Mouse (Mus musculus): ENCODE measurements around the gene Afap1l2. TPM values are rescaled to one million over a fixed set of nuclear protein-coding genes. Genes with fewer than 3 reads are reported as not detected.

The Afap1l2 gene
- polyA plus RNA-seq, 1 experiment from 2014 or later: 1.1 TPM

DNA sequence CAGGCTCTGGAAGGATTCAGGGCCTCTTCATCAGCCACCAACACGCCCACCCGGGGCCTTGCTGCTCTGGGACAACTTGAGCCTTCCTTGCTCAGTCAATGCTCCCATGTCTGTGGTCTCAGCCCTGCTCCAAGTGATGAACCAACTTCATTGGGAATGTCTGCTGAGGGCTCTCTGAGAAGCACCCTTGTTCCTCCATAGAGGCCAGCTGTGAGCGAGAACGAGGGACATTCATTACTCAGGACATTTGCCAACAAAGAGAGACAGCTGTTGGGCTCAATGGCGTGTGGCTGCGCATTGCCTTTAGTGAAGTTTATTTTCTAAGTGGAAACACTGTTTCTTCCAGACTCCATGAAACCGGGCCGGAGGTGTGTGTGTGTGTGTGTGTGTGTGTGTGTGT, 18.9 kb downstream of the Afap1l2 start:
- Histone ChIP-seq H3K27me3 (ENCODE audit: low read depth, poor library complexity, severe bottlenecking) (no peaks in the 10 kb centered on the region), H3K9me3 (replicated peaks) (no peaks in the 10 kb centered on the region), H3K4me3 (no peak overlapping the region), H3K4me1 (peaks cover 22% of the 10 kb centered on the region), H3K27ac (peak overlapping the region; percentile 69), H3K36me3 (no peaks in the 10 kb centered on the region)
- no peak for DNase-seq (ENCODE audit: low spot score)
- WGBS: 87% methylated on average over 8 of the region's 8 CpGs

DNA sequence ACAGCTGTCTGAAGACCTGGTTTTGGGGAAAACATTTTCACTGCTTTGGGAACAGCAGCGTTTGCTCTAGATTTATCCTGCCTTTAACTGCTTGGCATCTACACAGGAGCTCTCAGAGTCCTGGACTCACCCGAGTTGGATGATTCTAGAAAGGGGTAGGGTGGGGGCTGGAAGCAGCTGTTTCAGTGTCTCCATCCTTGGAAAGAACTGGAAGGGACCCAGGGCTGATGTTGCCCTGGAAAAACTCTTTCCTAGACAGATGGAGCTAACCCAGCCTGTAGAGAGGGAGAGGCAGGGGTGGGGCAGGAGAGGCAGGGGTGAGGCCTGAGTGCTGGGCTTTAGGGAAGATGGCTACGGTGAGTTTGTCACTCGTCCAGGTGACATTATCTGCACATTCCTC, 23.8 kb downstream of the Afap1l2 start:
- H3K4me1 ChIP-seq: peaks cover 26% of the 10 kb centered on the region
- no peaks in the 10 kb centered on the region for H3K9me3 ChIP-seq (replicated peaks)
- no peaks in the 10 kb centered on the region for H3K36me3 ChIP-seq
- 77% methylated on average over 4 of the region's 4 CpGs for WGBS
- H3K27ac ChIP-seq: no peak overlapping the region
- no peak overlapping the region for H3K4me3 ChIP-seq
- H3K27me3 ChIP-seq (ENCODE audit: low read depth, poor library complexity, severe bottlenecking): no peaks in the 10 kb centered on the region
- no peak for DNase-seq (ENCODE audit: low spot score)

DNA sequence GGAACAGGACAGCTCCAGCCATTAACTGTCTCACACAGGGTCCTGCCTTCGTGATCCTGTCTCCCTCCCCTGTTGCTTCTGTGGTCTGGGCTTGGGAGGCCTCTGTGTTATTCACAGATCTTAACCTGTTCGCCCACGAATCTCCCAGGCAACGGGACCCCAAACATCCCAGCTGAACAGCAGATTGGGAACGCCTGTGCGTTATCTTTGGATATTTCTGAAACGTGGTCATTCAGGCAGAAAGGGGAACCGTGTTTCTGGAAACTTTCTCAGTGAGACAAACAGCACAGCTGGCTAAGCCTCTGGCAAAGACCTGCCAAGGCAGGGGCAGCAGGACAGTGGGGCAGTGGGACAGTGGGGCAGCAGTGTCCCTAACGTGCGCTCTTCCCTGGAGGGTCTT, 24.3 kb downstream of the Afap1l2 start:
- no peak overlapping the region for H3K27ac ChIP-seq

DNA sequence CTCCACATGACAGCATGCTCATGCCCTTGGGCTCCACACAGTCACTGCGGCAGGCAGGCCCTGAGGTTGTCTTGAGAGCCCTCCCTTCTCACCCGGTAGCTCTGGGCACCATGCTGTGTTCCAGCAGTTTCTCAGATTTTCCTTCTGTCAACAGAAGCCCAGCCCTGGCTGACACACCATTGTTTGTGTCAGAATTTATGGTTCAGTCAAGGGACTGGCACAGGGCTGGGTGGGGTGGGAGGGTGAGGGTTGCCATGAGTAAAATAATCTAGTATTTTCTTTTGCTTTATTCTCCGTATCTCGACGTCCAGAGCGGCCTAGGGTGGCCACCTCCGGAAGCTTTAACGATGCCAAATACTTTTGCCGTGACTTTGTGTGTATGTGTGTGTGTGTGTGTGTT, 26.3 kb downstream of the Afap1l2 start:
- DNase-seq (ENCODE audit: low spot score): no peak
- H3K27ac ChIP-seq: no peak overlapping the region
- no peak overlapping the region for H3K4me3 ChIP-seq
- no peaks in the 10 kb centered on the region for H3K9me3 ChIP-seq (replicated peaks)
- WGBS: 87% methylated on average over 9 of the region's 9 CpGs
- H3K4me1 ChIP-seq: peaks cover 14% of the 10 kb centered on the region
- no peaks in the 10 kb centered on the region for H3K27me3 ChIP-seq (ENCODE audit: low read depth, poor library complexity, severe bottlenecking)
- no peaks in the 10 kb centered on the region for H3K36me3 ChIP-seq

More for the DNA sequence above, 24.3 kb downstream of the Afap1l2 start:
- H3K9me3 ChIP-seq (replicated peaks): no peaks in the 10 kb centered on the region
- no peak for DNase-seq (ENCODE audit: low spot score)
- no peaks in the 10 kb centered on the region for H3K27me3 ChIP-seq (ENCODE audit: low read depth, poor library complexity, severe bottlenecking)
- no peaks in the 10 kb centered on the region for H3K36me3 ChIP-seq
- WGBS: 87% methylated on average over 10 of the region's 10 CpGs
- peaks cover 23% of the 10 kb centered on the region for H3K4me1 ChIP-seq
- H3K4me3 ChIP-seq: no peak overlapping the region

DNA sequence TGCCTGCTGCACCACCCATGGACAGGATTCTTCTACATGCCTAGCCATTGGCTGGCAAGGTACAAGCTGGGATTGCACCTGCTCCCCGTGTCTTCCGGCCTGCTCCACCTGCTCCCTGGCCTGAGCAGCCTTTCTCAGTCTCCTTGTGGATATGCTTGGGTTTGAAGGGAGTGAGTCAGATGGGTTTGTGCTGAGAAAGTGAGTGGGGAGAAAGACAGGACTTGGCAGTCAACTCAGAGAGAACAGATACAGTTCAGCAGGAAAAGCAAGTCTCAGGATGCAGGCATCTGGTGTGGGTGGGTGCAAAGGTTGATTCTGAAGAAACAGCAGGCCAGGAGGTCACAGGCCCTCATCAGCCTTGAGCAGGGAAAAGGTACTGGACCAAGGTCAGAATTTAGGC, 27.2 kb downstream of the Afap1l2 start:
- no peak for DNase-seq (ENCODE audit: low spot score)
- no peak overlapping the region for H3K27ac ChIP-seq
- H3K4me1 ChIP-seq: peaks cover 14% of the 10 kb centered on the region
- 89% methylated on average over 2 of the region's 2 CpGs for WGBS
- no peaks in the 10 kb centered on the region for H3K9me3 ChIP-seq (replicated peaks)
- no peak overlapping the region for H3K4me3 ChIP-seq
- H3K27me3 ChIP-seq (ENCODE audit: low read depth, poor library complexity, severe bottlenecking): no peaks in the 10 kb centered on the region
- no peaks in the 10 kb centered on the region for H3K36me3 ChIP-seq

DNA sequence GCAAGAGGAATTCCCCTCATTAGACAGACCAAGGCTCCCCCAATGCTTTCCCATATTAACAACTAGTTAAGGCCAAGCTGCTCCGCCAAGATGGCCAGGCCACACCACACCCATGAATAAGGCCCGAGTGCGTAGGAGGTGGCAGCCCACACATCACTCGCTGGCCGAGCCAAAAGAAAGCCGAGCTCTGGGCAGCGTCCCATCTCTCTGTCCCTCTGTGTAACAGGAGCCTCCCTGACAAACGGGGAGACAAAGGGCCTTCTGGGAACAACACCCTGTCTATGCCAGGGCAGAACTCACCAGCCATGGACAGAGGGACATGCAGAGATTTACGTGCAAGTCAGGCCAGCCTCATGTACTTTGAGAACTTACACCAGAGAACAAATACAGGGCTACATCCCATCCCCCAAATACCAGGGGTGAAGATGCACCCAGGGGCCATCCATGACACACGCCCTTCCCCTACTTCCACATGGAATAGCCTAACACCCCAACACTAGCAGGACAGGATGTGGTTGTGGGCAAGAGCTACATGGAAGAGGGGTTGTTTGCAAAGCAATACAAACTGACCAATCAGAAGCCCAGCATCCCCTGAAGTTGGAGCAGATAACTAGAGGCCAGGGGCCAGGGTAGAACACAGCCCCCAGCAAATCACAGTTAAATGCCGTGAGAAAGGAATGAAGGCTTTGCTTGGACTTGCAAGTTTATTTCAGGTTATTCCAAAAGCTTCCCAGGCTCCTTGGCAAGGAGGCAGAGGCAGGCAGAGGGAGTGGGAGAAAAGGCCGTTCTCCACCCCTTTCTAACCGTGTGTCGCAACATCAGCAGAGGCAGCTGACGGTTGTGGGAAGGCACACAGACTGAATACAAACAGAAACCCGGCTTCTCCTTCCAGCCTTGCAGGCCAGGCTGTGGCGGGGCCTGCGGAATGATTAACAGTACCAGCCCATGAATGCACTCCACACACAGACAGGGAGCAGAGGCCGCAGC, 30.8 kb downstream of the Afap1l2 start:
- Histone ChIP-seq H3K4me1 (peaks cover 14% of the 10 kb centered on the region), H3K4me3 (no peak overlapping the region), H3K27me3 (ENCODE audit: low read depth, poor library complexity, severe bottlenecking) (no peaks in the 10 kb centered on the region), H3K9me3 (replicated peaks) (no peaks in the 10 kb centered on the region), H3K36me3 (no peaks in the 10 kb centered on the region), H3K27ac (no peak overlapping the region)
- no peak for DNase-seq (ENCODE audit: low spot score)
- WGBS: 68% methylated on average over 19 of the region's 19 CpGs

DNA sequence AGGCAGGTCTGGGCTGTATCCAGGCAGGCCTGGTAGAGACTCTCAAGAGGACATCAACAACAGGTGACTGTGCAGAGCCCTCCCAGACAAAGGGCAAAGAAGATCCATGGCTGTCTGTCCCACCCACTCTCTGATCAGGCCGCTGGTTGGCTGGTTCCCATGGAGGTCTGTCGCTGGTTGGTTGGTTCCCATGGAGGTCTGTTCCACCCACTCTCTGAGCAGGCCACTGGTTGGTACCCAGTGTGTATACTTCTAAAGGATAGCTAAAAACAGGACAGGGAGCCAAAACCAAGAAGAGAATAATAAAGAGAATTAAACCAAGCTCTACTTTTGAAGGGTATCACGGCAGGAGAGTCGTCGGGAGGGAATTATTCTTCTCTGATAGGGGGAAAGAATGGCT, 31.5 kb downstream of the Afap1l2 start:
- H3K9me3 ChIP-seq (replicated peaks): no peaks in the 10 kb centered on the region
- H3K4me1 ChIP-seq: peaks cover 11% of the 10 kb centered on the region
- 94% methylated on average over 5 of the region's 5 CpGs for WGBS
- H3K36me3 ChIP-seq: no peaks in the 10 kb centered on the region
- DNase-seq (ENCODE audit: low spot score): no peak
- no peak overlapping the region for H3K27ac ChIP-seq
- H3K27me3 ChIP-seq (ENCODE audit: low read depth, poor library complexity, severe bottlenecking): no peaks in the 10 kb centered on the region
- no peak overlapping the region for H3K4me3 ChIP-seq

DNA sequence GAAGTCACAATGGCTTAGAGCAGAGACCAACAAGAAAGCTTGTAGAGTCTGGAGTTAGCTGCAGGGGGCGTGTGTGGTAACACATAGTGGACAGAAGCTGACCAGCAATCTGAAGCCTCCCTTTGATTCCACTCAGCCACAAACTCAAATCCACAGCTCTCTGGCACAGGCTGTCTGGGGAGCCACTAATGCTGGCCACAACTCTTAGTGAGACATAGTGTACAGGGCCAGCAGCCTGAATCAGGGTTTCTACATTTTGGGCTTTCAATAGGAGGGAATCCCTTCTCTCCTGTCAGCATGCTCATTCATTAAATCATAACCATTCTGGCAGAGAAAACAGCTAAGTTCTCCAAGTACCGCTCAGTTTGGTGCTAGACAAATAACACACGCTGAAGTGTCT, 32.5 kb downstream of the Afap1l2 start:
- no peak for DNase-seq (ENCODE audit: low spot score)
- no peaks in the 10 kb centered on the region for H3K36me3 ChIP-seq
- no peaks in the 10 kb centered on the region for H3K27me3 ChIP-seq (ENCODE audit: low read depth, poor library complexity, severe bottlenecking)
- no peaks in the 10 kb centered on the region for H3K9me3 ChIP-seq (replicated peaks)
- H3K27ac ChIP-seq: no peak overlapping the region
- no peak overlapping the region for H3K4me3 ChIP-seq
- H3K4me1 ChIP-seq: peaks cover 14% of the 10 kb centered on the region; the same call in 1 of the 2 replicates
- WGBS: 94% methylated on average over 3 of the region's 3 CpGs

DNA sequence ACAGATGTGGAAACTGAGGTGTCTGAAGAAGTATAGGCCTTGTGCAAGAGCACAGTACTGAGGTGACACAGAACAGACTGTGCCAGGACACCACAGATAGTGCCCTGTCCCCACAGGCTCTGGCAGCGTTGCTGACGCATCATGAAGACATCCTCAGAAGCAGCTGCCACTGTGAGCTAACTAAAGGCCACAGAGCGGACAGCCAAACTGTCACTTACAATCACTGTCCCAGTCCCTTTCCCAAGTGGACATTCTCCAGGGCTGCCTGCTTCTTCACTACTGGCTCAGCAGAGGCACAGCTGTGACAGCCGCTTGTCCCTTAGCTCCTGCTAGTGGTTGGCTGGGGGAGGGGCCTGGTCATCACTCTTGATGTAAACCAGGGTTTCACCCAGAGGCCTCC, 33.9 kb downstream of the Afap1l2 start:
- no peaks in the 10 kb centered on the region for H3K36me3 ChIP-seq
- WGBS: 60% methylated on average over 4 of the region's 4 CpGs
- H3K27me3 ChIP-seq (ENCODE audit: low read depth, poor library complexity, severe bottlenecking): no peaks in the 10 kb centered on the region
- H3K4me1 ChIP-seq: peaks cover 14% of the 10 kb centered on the region
- no peak overlapping the region for H3K27ac ChIP-seq
- no peak overlapping the region for H3K4me3 ChIP-seq
- no peaks in the 10 kb centered on the region for H3K9me3 ChIP-seq (replicated peaks)
- DNase-seq (ENCODE audit: low spot score): no peak

DNA sequence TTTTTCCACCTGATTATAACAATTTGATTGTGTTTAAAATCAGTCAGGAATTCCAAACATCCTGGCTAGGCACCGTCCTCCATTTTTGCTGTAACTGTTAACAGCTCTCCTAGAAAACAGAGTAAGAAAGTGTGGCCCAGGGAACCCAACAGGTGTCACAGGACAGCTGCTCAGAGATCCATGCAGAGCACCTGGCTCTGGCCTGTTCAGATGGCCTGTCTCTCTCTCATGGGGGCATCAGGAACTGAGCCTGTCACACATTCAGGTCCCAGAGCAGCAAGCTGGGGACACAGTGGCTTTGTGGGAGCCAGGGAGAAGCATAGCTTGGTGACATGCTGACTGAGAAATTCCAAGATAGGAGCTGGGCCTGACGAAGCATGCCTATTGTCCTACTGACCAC, 35.3 kb downstream of the Afap1l2 start:
- Histone ChIP-seq H3K36me3 (no peaks in the 10 kb centered on the region), H3K4me3 (no peak overlapping the region), H3K9me3 (replicated peaks) (no peaks in the 10 kb centered on the region), H3K4me1 (peaks cover 14% of the 10 kb centered on the region), H3K27me3 (ENCODE audit: low read depth, poor library complexity, severe bottlenecking) (no peaks in the 10 kb centered on the region), H3K27ac (no peak overlapping the region)
- no peak for DNase-seq (ENCODE audit: low spot score)
- WGBS: 82% methylated on average over 2 of the region's 2 CpGs

DNA sequence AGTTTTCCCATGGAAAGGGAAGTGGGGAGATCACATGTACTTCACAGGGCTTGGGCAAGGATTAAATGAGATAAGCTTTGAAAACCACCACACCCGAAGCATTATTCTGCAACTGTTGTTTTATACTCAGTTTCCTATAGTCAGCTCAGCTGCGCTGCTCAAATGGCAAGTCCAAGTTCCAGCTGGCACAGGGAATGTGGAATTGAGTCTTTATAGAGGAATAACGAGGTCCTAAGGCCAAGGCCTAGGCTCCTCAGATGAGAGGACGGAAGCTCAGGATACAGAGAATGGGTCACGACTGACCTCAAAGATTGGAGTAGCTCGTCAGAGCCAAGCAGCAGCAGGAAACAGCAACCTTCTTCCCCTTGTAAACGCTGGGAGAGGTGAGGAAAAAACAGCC, 36.7 kb downstream of the Afap1l2 start:
- peaks cover 4% of the 10 kb centered on the region; the same call in 1 of the 2 replicates for H3K4me1 ChIP-seq
- no peaks in the 10 kb centered on the region for H3K27me3 ChIP-seq (ENCODE audit: low read depth, poor library complexity, severe bottlenecking)
- H3K36me3 ChIP-seq: no peaks in the 10 kb centered on the region
- 76% methylated on average over 7 of the region's 7 CpGs for WGBS
- no peak for DNase-seq (ENCODE audit: low spot score)
- no peak overlapping the region for H3K27ac ChIP-seq
- H3K4me3 ChIP-seq: no peak overlapping the region
- H3K9me3 ChIP-seq (replicated peaks): no peaks in the 10 kb centered on the region

DNA sequence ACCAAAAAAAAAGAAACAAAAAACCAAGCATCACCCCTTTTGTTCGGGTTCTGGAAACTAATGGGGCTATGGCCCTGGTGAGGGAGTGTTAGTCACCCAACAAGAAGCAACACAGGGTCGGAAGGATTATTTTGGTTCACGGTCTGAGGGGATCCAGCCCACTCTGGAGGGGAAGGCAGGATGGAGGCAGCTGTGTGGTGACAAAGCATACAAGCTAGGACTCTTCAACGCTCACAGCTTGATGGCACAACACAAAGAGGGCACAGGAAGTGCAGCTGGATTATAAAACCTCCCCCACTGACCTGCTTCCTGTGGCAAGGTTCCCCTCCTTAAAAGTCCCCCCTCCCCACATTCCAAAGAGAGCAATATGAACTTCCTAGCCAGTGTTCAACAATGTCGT, 44.2 kb downstream of the Afap1l2 start:
- Histone ChIP-seq H3K4me3 (no peak overlapping the region), H3K36me3 (no peaks in the 10 kb centered on the region), H3K27ac (no peak overlapping the region), H3K9me3 (replicated peaks) (no peaks in the 10 kb centered on the region), H3K4me1 (0 out of 2 replicates have a peak, but pooled peaks cover 5% of the 10 kb centered on the region), H3K27me3 (ENCODE audit: low read depth, poor library complexity, severe bottlenecking) (no peaks in the 10 kb centered on the region)
- WGBS: 64% methylated on average over 5 of the region's 5 CpGs
- no peak for DNase-seq (ENCODE audit: low spot score)

DNA sequence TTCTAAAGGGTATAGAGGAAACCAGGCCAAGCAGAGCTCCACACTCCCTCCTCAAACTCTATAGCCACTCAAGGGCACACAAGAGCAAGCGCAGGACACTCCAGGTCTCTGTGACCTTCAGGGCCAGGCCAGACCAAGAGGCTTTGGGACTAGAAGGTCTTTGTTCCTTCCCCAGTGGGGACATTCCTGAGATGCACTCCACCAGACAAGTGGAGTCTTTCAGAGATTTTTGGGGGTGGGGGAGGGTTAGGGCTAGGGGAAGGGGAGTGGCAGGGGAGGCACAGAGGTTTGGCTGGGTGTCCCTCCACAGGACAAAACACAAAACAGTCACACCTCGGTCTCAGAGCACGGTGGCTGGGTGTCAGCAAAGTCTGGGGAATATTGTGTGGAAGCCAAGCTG, 48.4 kb downstream of the Afap1l2 start:
- 75% methylated on average over 3 of the region's 3 CpGs for WGBS
- Histone ChIP-seq H3K36me3 (no peaks in the 10 kb centered on the region), H3K27me3 (ENCODE audit: low read depth, poor library complexity, severe bottlenecking) (no peaks in the 10 kb centered on the region), H3K27ac (no peak overlapping the region), H3K9me3 (replicated peaks) (no peaks in the 10 kb centered on the region), H3K4me3 (no peak overlapping the region), H3K4me1 (peaks cover 7% of the 10 kb centered on the region; the same call in 1 of the 2 replicates)
- no peak for DNase-seq (ENCODE audit: low spot score)
